Mouse (Mus musculus) limb, embryonic 15.5 days (tissue): ENCODE results near the gene Gm21969. TPM values are rescaled to one million over a fixed set of nuclear protein-coding genes. Genes with fewer than 3 reads are reported as not detected.

Source experiments
- ATAC-seq: fragments of 200-750 bp; cut with Nextera tagmentation; 2 replicates; pipeline ENCODE4 v1.8.0; 2017; ENCODE audit warnings: low read depth, moderate TSS enrichment; ENCODE audit not compliant: insufficient number of reproducible peaks, low FRiP score, low TSS enrichment
- H3K27ac ChIP-seq: fragments of 300-500 bp; sonication (generic); 2 replicates; pipeline ENCODE4 v1.5.1; 2015; ENCODE audit warnings: moderate library complexity, mild to moderate bottlenecking, inconsistent platforms
- H3K27me3 ChIP-seq: fragments of 300-500 bp; sonication (generic); 2 replicates; pipeline ENCODE4 v1.6.1; 2015; ENCODE audit warnings: inconsistent platforms
- H3K36me3 ChIP-seq: fragments of 300-500 bp; sonication (generic); 2 replicates; pipeline ENCODE4 v1.6.1; 2015; ENCODE audit warnings: inconsistent platforms
- H3K4me1 ChIP-seq: fragments of 300-500 bp; sonication (generic); 2 replicates; pipeline ENCODE4 v1.6.1; 2015; ENCODE audit warnings: inconsistent platforms
- H3K4me2 ChIP-seq: fragments of 300-500 bp; sonication (generic); 2 replicates; pipeline ENCODE4 v1.6.1; 2015; ENCODE audit warnings: mild to moderate bottlenecking, inconsistent platforms
- H3K4me3 ChIP-seq: fragments of 300-500 bp; sonication (generic); 2 replicates; pipeline ENCODE4 v1.5.1; 2015; ENCODE audit warnings: mild to moderate bottlenecking, inconsistent platforms
- H3K9ac ChIP-seq: fragments of 300-500 bp; sonication (generic); 2 replicates; pipeline ENCODE4 v1.6.1; 2015; ENCODE audit warnings: inconsistent platforms
- H3K9me3 ChIP-seq: fragments of 300-500 bp; sonication (generic); 2 replicates; pipeline ENCODE4 v1.6.1; 2016; ENCODE audit warnings: inconsistent platforms
- WGBS: fragments of 180-500 bp; shearing (Covaris S2); methylation state at CpG from one replicate; pipeline ENCODE4 v1.1.7; 2015; 5-methylcytosine and 5-hydroxymethylcytosine counted together
- polyA plus RNA-seq: library from polyadenylated mRNA; unstranded; fragments of >200 nt; fragmentation: Nextera tagmentation; extraction: Ambion mirVana; gene quantifications from 2 replicates; pipeline ENCODE4 v1.2.1, GENCODE M21; 2015

Gene Gm21969
- polyA plus RNA-seq, 1 experiment from 2014 or later: not detected

GRCm38 (mm10) chr4:139605216-139605615 lies 2.2 kb downstream of the Gm21969 start:
- WGBS: 87% methylated on average over 11 of the region's 11 CpGs
- Histone ChIP-seq H3K9ac (no peak overlapping the region), H3K4me3 (no peak overlapping the region), H3K27ac (no peak overlapping the region), H3K27me3 (no peaks in the 10 kb centered on the region), H3K36me3 (peaks cover 39% of the 10 kb centered on the region), H3K9me3 (no peaks in the 10 kb centered on the region), H3K4me1 (peaks cover 31% of the 10 kb centered on the region), H3K4me2 (no peak overlapping the region)
- no peak for ATAC-seq

- 94% methylated on average over 5 of the region's 5 CpGs for WGBS
- peaks cover 23% of the 10 kb centered on the region for H3K4me1 ChIP-seq
- H3K9ac ChIP-seq: no peak overlapping the region
- H3K27ac ChIP-seq: no peak overlapping the region
- ATAC-seq: no peak
- peaks cover 39% of the 10 kb centered on the region for H3K36me3 ChIP-seq
- H3K4me2 ChIP-seq: no peak overlapping the region
- H3K9me3 ChIP-seq: no peaks in the 10 kb centered on the region
- H3K4me3 ChIP-seq: no peak overlapping the region
- no peaks in the 10 kb centered on the region for H3K27me3 ChIP-seq
These were observed 3.7 kb downstream of the Gm21969 start for GRCm38 (mm10) chr4:139606732-139607131.

- WGBS: 78% methylated on average over 4 of the region's 4 CpGs
- peaks cover 8% of the 10 kb centered on the region; the same call in 1 of the 2 replicates for H3K4me1 ChIP-seq
- no peak overlapping the region for H3K27ac ChIP-seq
- H3K27me3 ChIP-seq: no peaks in the 10 kb centered on the region
- no peak for ATAC-seq
- H3K4me3 ChIP-seq: no peak overlapping the region
- no peaks in the 10 kb centered on the region; the same call in 1 of the 2 replicates for H3K9me3 ChIP-seq
- H3K4me2 ChIP-seq: no peak overlapping the region
- H3K9ac ChIP-seq: no peak overlapping the region
- H3K36me3 ChIP-seq: peaks cover 53% of the 10 kb centered on the region
These were observed 6.0 kb downstream of the Gm21969 start for GRCm38 (mm10) chr4:139608975-139609374.

GRCm38 (mm10) chr4:139610954-139611353 lies 8.0 kb downstream of the Gm21969 start:
- ATAC-seq: no peak
- no peaks in the 10 kb centered on the region; the same call in 1 of the 2 replicates for H3K9me3 ChIP-seq
- H3K4me3 ChIP-seq: no peak overlapping the region
- H3K9ac ChIP-seq: no peak overlapping the region
- H3K4me2 ChIP-seq: no peak overlapping the region
- H3K27me3 ChIP-seq: no peaks in the 10 kb centered on the region
- peaks cover 56% of the 10 kb centered on the region for H3K36me3 ChIP-seq
- H3K27ac ChIP-seq: peak overlapping the region; percentile 57; the same call in 1 of the 2 replicates
- 72% methylated on average over 6 of the region's 6 CpGs for WGBS
- H3K4me1 ChIP-seq: peaks cover 9% of the 10 kb centered on the region; the same call in 1 of the 2 replicates

- H3K27ac ChIP-seq: 0 out of 2 replicates have a peak overlapping the region, but pooled peaks have one; percentile 73
- ATAC-seq: no peak
- peaks cover 15% of the 10 kb centered on the region for H3K4me1 ChIP-seq
- WGBS: under 1% methylated on average over 10 of the region's 10 CpGs
- H3K36me3 ChIP-seq: peaks cover 62% of the 10 kb centered on the region
- H3K9me3 ChIP-seq: no peaks in the 10 kb centered on the region; the same call in 1 of the 2 replicates
- H3K9ac ChIP-seq: no peak overlapping the region
- peak overlapping the region; percentile 30 for H3K4me3 ChIP-seq
- peak overlapping the region; percentile 52 for H3K4me2 ChIP-seq
- no peaks in the 10 kb centered on the region for H3K27me3 ChIP-seq
These were observed 8.6 kb downstream of the Gm21969 start for GRCm38 (mm10) chr4:139611542-139611953.

GRCm38 (mm10) chr4:139614524-139615260 lies 11.7 kb downstream of the Gm21969 start:
- no peak overlapping the region for H3K27ac ChIP-seq
- 82% methylated on average over 21 of the region's 21 CpGs for WGBS
- peaks cover 44% of the 10 kb centered on the region for H3K36me3 ChIP-seq
- no peak overlapping the region for H3K4me3 ChIP-seq
- H3K4me2 ChIP-seq: no peak overlapping the region
- no peak overlapping the region for H3K9ac ChIP-seq
- ATAC-seq: no peak
- no peaks in the 10 kb centered on the region; the same call in 1 of the 2 replicates for H3K9me3 ChIP-seq
- H3K27me3 ChIP-seq: no peaks in the 10 kb centered on the region
- peaks cover 21% of the 10 kb centered on the region for H3K4me1 ChIP-seq

- Histone ChIP-seq H3K9me3 (no peaks in the 10 kb centered on the region; the same call in 1 of the 2 replicates), H3K4me3 (peak overlapping the region; percentile 30), H3K27ac (peak overlapping the region; percentile 48; the same call in 1 of the 2 replicates), H3K4me1 (peaks cover 15% of the 10 kb centered on the region), H3K27me3 (no peaks in the 10 kb centered on the region), H3K36me3 (peaks cover 42% of the 10 kb centered on the region), H3K4me2 (peak overlapping the region; percentile 44), H3K9ac (0 out of 2 replicates have a peak overlapping the region, but pooled peaks have one; percentile 15)
- 21% methylated on average over 24 of the region's 24 CpGs for WGBS
- ATAC-seq: peak; percentile 71
These were observed 13.5 kb downstream of the Gm21969 start for GRCm38 (mm10) chr4:139616276-139617000.

GRCm38 (mm10) chr4:139617001-139617364 lies 14.0 kb downstream of the Gm21969 start:
- Histone ChIP-seq H3K27ac (no peak overlapping the region), H3K4me2 (peak overlapping the region; percentile 44), H3K4me1 (peaks cover 18% of the 10 kb centered on the region), H3K9me3 (no peaks in the 10 kb centered on the region; the same call in 1 of the 2 replicates), H3K9ac (no peak overlapping the region), H3K27me3 (no peaks in the 10 kb centered on the region), H3K4me3 (peak overlapping the region; percentile 30; the same call in 1 of the 2 replicates), H3K36me3 (peaks cover 42% of the 10 kb centered on the region)
- WGBS: 60% methylated on average over 3 of the region's 3 CpGs
- ATAC-seq: no peak

GRCm38 (mm10) chr4:139619765-139620164 lies 16.8 kb downstream of the Gm21969 start:
- Histone ChIP-seq H3K27me3 (no peaks in the 10 kb centered on the region), H3K4me2 (no peak overlapping the region), H3K4me1 (peaks cover 37% of the 10 kb centered on the region), H3K27ac (no peak overlapping the region), H3K36me3 (peaks cover 19% of the 10 kb centered on the region), H3K9me3 (no peaks in the 10 kb centered on the region), H3K9ac (no peak overlapping the region), H3K4me3 (no peak overlapping the region)
- ATAC-seq: no peak
- 67% methylated on average over 6 of the region's 6 CpGs for WGBS

- peak within 1 kb of the TSS; percentile 91 for H3K27ac ChIP-seq
- peak within 1 kb of the TSS; percentile 74 for H3K9ac ChIP-seq
- peak within 1 kb of the TSS; percentile 78 for H3K4me3 ChIP-seq
- no peaks in the 10 kb centered on the region for H3K9me3 ChIP-seq
- H3K27me3 ChIP-seq: no peaks in the 10 kb centered on the region
- ATAC-seq: peak; percentile 99
- WGBS: under 1% methylated on average over 35 of the region's 38 CpGs
- peaks cover 24% of the 10 kb centered on the region for H3K4me1 ChIP-seq
- peak within 1 kb of the TSS; percentile 92 for H3K4me2 ChIP-seq
- peaks cover 3% of the 10 kb centered on the region; the same call in 1 of the 2 replicates for H3K36me3 ChIP-seq
These were observed 19.6 kb downstream of the Gm21969 start, which contains the start of gene Aldh4a1 for GRCm38 (mm10) chr4:139622373-139623282. Gene Aldh4a1 (plus strand): TSS chr4:139622866.

- H3K9me3 ChIP-seq: no peaks in the 10 kb centered on the region
- no peak overlapping the region for H3K27ac ChIP-seq
- no peak for ATAC-seq
- peak overlapping the region; percentile 78 for H3K4me3 ChIP-seq
- no peaks in the 10 kb centered on the region for H3K36me3 ChIP-seq
- no peaks in the 10 kb centered on the region for H3K27me3 ChIP-seq
- peak overlapping the region; percentile 74 for H3K9ac ChIP-seq
- 19% methylated on average over 21 of the region's 21 CpGs for WGBS
- H3K4me2 ChIP-seq: peak overlapping the region; percentile 92
- peaks cover 24% of the 10 kb centered on the region for H3K4me1 ChIP-seq
These were observed 20.6 kb downstream of the Gm21969 start for GRCm38 (mm10) chr4:139623434-139624115.
